Mouse (Mus musculus) bone marrow macrophage, adult 2 months (primary cell): ENCODE data around the gene Ppara.

ENCODE experiments used
- CTCF ChIP-seq: IDR thresholded peaks from 2 replicates; pipeline ENCODE4 v1.5.1; 2012; ENCODE audit warnings: low read depth, mild to moderate bottlenecking, low read length, moderate library complexity
- POLR2A ChIP-seq: IDR thresholded peaks from 2 replicates; pipeline ENCODE4 v1.6.1; 2012; ENCODE audit warnings: mild to moderate bottlenecking, low read depth, low read length, borderline replicate concordance

- TF ChIP-seq POLR2A: no peak
- TF ChIP-seq CTCF: no peak
These were observed 75.7 kb downstream of the Ppara start for GRCm38 (mm10) chr15:85810462-85810805.
